Mouse (Mus musculus): Measurements from ENCODE around the gene Ccs.

DNA sequence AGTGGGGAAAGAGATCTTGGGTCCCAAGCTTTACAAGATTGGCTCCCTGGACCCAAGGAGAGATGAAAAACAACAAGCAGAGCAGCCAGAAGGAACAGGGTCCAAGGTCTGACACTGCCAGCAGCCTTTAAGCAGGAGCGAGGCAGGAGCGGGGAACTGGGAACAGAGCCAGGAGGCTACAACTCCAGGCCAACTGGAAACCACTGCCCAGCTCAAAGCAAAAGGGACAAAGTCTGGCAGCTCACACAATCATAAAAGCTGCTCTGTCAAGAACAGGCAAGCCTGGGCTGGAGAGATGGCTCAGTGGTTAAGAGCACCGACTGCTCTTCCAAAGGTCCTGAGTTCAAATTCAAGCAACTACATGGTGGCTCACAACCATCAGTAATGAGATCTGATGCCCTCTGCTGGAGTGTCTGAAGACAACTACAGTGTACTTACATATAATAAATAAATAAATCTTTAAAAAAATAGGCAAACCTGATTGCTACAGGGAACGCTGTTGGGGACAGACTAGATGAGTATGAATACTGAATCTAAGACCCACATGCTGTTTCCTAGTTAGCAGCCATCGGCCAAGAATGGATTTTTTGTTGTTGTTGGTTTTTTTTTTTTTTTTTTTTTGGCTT is 18.3 kb downstream of the Ccs start:
- TF ChIP-seq GATA1 (IDR thresholded peaks at IDR 0.05; ENCODE audit: borderline replicate concordance, low read length) (no peak), FLI1 (IDR thresholded peaks at IDR 0.05; ENCODE audit: low read length) (no peak)

Data from megakaryocyte, embryonic 14.5 days (primary cell).